Mouse (Mus musculus): ENCODE results near the gene Rfx7. TPM values are rescaled to one million over a fixed set of nuclear protein-coding genes. Genes with fewer than 3 reads are reported as not detected.
A peak's percentile ranks its signal among the peaks of the same experiment; 100 is the strongest.

Gene Rfx7
- polyA plus RNA-seq, 1 experiment, result 30.7 TPM

DNA sequence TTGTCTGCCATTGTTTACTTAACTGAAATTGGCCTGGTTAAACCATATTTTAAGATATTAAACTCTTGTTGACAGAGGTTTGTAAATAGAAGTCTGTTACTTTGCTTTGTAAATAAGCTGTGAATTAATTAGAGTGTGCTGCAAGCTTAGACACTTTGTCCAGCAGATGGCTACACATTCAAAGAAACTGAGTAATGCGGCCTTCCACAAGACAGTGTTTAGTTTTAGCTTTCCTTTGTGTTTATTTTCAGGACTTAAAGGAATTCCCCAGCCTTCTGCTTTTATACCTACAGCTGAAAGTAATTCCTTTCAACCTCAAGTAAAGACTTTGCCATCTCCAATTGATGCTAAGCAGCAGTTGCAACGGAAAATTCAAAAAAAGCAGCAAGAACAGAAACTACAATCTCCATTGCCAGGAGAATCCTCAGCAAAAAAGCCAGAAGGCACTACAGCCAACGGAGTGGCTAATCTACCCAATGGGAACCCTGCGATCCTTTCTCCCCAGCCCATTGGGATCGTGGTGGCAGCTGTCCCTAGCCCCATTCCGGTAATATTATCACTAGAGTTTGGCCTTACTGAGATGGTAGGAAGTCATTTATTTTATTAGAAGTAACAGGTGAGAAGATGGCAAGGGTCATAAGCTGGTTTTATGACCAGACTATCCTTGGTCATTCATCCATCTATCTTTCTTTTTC lies 82.9 kb downstream of the Rfx7 start:
- TF ChIP-seq GATA1 (IDR thresholded peaks at IDR 0.05; ENCODE audit: low read length), result no peak

DNA sequence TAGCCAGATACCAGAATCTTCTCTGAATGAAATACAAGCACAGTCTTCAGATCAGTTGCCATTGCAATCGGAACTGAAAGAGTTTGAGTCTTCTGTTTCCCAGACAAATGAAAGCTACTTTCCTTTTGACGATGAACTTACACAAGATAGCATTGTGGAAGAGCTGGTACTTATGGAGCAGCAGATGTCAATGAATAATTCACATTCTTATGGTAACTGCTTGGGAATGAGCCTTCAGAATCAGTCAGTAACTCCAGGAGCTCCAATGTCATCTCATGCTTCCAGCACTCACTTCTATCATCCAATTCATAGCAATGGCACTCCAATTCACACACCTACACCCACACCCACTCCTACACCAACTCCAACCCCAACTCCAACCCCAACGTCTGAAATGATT lies 86.0 kb downstream of the Rfx7 start:
- no peak for TF ChIP-seq GATA1 (IDR thresholded peaks at IDR 0.05; ENCODE audit: low read length)

- no peak for TF ChIP-seq GATA1 (IDR thresholded peaks at IDR 0.05; ENCODE audit: low read length)
Observed at GRCm38 (mm10) chr9:72623605-72624004, 91.6 kb downstream of the Rfx7 start.

DNA sequence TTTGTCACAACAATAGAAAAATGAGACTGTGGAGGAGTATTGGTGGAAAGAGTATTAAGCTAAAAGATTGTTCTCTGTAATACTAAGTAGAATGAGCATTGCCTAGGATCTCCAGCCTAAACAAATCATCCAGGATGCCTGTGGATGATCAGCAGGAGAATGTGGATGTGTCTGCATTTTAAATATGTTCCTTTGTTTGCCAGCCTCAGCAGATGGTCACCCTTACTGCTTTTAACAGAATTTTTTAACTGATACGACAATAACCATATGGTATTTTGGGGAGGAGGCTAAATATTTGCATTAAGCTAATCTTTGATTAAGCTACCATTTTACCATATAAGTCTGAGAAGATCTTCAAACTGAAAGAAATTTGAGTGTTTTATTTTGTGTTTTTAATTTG lies 95.6 kb downstream of the Rfx7 start:
- TF ChIP-seq GATA1 (IDR thresholded peaks at IDR 0.05; ENCODE audit: low read length), result no peak

DNA sequence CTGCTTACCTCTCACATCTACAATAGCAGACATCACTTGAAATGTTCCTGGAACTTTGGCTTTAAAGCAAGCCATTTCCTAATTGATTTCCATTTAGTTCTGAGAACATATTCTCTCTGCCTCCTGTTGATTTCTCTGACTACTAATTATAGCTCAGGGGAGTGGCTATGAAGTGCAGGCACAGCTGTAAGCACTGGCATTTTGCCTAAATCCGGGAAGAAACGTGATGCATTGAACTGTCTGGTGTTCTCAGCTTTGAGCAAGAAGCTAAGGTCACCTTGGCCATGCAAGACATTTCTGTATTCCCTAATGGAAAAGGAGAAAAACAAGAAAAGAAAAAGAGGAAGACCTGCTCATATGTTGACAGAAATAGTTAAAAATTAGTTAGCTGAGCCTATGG lies 96.6 kb downstream of the Rfx7 start:
- TF ChIP-seq GATA1 (IDR thresholded peaks at IDR 0.05; ENCODE audit: low read length), result no peak

DNA sequence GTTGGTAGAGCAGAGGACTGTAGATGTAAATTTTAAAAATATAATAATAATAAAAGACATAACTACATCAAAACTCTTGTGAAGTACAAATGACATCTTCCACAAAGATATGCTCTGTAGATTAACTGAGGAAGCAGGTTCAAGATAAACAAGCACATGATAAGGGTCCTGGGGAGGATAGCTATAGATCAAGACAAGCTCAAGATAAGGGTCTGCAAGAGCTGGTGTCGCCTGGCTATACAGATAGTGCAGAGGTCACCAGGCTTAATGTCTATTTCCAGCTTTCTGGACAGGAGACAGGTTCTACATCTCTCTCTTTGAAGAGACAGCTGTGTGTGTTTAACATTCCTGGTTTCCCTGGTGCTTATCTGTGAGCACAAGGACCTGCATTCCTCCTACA lies 100.2 kb downstream of the Rfx7 start:
- TF ChIP-seq GATA1 (IDR thresholded peaks at IDR 0.05; ENCODE audit: low read length), result peak; percentile 48

GRCm38 (mm10) chr9:72635134-72635533 lies 103.1 kb downstream of the Rfx7 start:
- no peak for TF ChIP-seq GATA1 (IDR thresholded peaks at IDR 0.05; ENCODE audit: low read length)

DNA sequence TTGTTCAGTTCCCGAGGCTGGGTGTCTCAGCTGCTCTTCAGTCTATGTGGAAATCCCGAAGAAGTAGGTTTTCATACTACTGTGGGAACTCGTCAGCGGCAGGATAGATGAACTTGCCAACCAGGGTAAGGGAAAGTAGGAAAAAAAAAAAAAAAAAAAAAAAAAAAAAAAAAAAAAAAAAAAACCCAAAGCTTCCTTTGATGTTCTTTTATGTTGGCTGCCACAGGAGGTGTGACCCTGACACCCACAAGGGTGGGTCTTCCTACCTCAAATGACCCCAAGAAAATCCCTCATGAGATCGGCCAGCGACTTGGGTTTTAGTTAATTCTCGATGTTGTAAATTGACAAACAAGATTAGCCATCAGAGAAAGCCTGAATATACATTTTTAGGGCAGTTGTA lies 104.5 kb downstream of the Rfx7 start:
- no peak for TF ChIP-seq GATA1 (IDR thresholded peaks at IDR 0.05; ENCODE audit: low read length)

DNA sequence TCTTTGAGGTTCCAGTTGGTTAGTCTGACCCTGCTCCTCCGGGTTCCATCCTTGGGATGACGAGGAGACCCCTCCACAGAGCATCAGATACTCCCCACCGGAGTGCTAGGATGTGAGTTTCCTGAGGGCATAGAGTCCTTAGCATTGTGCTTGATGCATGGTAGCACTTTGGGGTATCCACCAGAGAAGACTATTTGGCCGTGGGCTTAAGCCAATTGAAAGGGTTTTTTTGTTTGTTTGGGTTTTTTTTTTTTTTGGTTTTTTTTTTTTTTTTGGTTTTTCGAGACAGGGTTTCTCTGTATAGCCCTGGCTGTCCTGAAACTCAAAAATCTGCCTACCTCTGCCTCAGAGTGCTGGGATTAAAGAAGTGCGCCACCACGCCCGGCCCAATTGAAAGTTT lies 105.2 kb downstream of the Rfx7 start:
- no peak for TF ChIP-seq GATA1 (IDR thresholded peaks at IDR 0.05; ENCODE audit: low read length)

GRCm38 (mm10) chr9:72638951-72639842 lies 107.2 kb downstream of the Rfx7 start:
- TF ChIP-seq GATA1 (IDR thresholded peaks at IDR 0.05; ENCODE audit: low read length), result no peak

DNA sequence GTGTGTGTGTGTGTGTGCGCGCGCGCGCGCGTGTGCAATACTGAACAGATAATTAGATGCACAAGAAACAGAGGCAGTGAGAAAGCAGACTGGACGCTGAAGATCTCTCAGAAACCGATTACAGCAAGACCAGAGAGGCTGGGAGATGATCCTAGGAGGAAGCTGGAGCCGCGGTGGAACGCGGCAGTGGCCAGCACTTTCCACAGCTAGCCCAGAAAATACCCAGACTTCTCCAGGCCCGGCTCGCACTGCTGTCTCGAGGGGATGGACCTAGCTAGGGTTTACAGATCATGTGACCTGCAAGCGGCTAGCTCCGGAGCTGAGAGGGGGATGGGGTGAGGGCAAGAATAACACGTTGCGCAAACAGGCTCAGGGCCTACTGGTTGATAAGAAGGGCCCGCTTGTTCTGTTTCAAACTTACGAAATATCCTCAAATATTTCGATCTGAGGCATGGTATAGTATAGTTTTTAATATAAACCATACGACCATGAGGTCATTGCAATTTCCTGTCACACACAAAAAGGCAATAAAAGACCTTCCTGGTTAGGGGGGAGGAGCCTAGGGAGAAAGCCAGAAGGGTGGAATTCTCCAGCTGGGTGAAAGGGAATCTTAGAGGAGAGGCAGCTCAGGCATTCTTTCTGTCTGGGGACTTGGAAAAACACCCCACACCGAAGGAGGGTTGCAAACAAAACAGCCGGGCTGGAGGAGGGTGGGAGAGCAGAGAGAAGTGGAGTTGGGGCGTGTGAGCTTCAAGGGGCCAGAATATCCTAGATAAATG lies 108.0 kb downstream of the Rfx7 start:
- TF ChIP-seq GATA1 (IDR thresholded peaks at IDR 0.05; ENCODE audit: low read length), result no peak

- TF ChIP-seq GATA1 (IDR thresholded peaks at IDR 0.05; ENCODE audit: low read length), result no peak
Observed at GRCm38 (mm10) chr9:72640642-72641041, 108.6 kb downstream of the Rfx7 start.

DNA sequence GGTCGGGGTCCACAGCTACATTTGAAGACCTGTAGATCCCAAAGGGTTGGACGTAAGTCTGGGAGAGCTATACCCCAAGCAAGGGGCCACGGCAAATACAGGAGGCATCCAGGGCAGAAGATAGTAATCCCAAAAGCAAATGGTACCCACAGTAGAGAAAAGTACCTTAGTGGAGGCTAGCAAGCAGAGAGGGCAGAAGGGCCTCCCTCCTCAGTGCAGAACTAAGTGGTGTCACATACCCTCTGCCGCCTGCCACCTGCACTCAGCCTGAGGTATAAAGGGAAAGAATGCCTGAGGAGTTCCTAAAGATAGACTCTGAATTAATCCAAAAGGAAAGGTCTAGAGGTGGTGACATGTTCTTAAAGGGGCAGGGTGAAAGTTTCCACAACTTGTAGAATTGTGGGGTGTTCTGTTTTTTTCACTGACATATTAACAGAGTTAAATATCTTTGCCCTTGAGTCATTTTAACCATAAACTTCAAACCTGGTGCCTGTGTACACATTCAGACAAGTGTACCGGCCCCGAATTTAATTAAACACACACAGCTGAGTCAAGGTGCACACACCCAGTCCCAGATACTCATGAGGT lies 109.1 kb downstream of the Rfx7 start:
- TF ChIP-seq GATA1 (IDR thresholded peaks at IDR 0.05; ENCODE audit: low read length), result no peak

GRCm38 (mm10) chr9:72643651-72644417 lies 111.8 kb downstream of the Rfx7 start:
- TF ChIP-seq GATA1 (IDR thresholded peaks at IDR 0.05; ENCODE audit: low read length), result no peak
